Mouse (Mus musculus): ENCODE data around the gene Smcr8. TPM values are rescaled to one million over a fixed set of nuclear protein-coding genes. Genes with fewer than 3 reads are reported as not detected.

Smcr8 gene
- polyA plus RNA-seq, 1 experiment from 2014 or later = 19.9 TPM

- CTCF ChIA-PET = interaction anchor here (0.7 to 1.1 kb wide), 2 partner anchors 34 to 82 kb away, joined by 3 read pairs; no protein-coding TSS in a partner anchor
- POLR2A ChIA-PET = interaction anchor here (0.5 to 1.0 kb wide), 3 partner anchors 20 to 49 kb away, joined by 3 read pairs; partner anchors contain the start of gene Tmem11
- in situ Hi-C loops (cut with MboI; ENCODE audit: low pct_unique_long_range_greater_than_20kb) = loop anchor here (5.0 to 10.0 kb wide), 2 partner anchors 42 to 106 kb away; partner anchors contain the start of genes Flii and Mief2
- DNase-seq (ENCODE audit: low read depth, low spot score) (peak; percentile 88), ATAC-seq (peak; percentile 49)
- no peaks in the 10 kb centered on the region for H3K27me3 ChIP-seq
- TF ChIP-seq CTCF (IDR thresholded peaks at IDR 0.05) = no peak
These were observed 53.2 kb downstream of the Smcr8 start, which contains the start of gene Dhrs7b for GRCm38 (mm10) chr11:60830433-60831052. Gene Dhrs7b (plus strand): TSS chr11:60830631.

- ChIA-PET CTCF (no interaction called here), POLR2A (interaction anchor here (0.9 kb wide), 1 partner anchor 29 kb away, joined by 3 read pairs; no protein-coding TSS in a partner anchor)
- H3K27me3 ChIP-seq = no peaks in the 10 kb centered on the region
- ATAC-seq = no peak
- no peak for TF ChIP-seq CTCF (IDR thresholded peaks at IDR 0.05)
- DNase-seq (ENCODE audit: low read depth, low spot score) = no peak
- in situ Hi-C loops (cut with MboI; ENCODE audit: low pct_unique_long_range_greater_than_20kb) = loop anchor here (10.0 kb wide), 1 partner anchor 112 kb away; the partner anchor contains the start of genes Flii and Mief2
These were observed 59.6 kb downstream of the Smcr8 start for GRCm38 (mm10) chr11:60836897-60837296.

Other genes with a start within 250 kb of the Smcr8 start
- gene Alkbh5, start 241.1 kb upstream of the Smcr8 start, polyA plus RNA-seq (2021) = 76.8 TPM
- 54.0 TPM for gene Llgl1, start 77.8 kb upstream of the Smcr8 start, polyA plus RNA-seq (2021)
- gene Flii, start 50.3 kb upstream of the Smcr8 start, polyA plus RNA-seq (2021) = 118 TPM
- gene Mief2, start 49.1 kb upstream of the Smcr8 start, polyA plus RNA-seq (2021) = 21.7 TPM
- 11.2 TPM for gene Top3a, start 159 bp upstream of the Smcr8 start, polyA plus RNA-seq (2021)
- gene Shmt1, start 34.2 kb downstream of the Smcr8 start, polyA plus RNA-seq (2021) = 25.0 TPM
- 30.8 TPM for gene Dhrs7b, start 53.1 kb downstream of the Smcr8 start, polyA plus RNA-seq (2021)
- 47.5 TPM for gene Tmem11, start 101.7 kb downstream of the Smcr8 start, polyA plus RNA-seq (2021)
- 23.1 TPM for gene Natd1, start 137.2 kb downstream of the Smcr8 start, polyA plus RNA-seq (2021)
- 54.6 TPM for gene Map2k3, start 154.5 kb downstream of the Smcr8 start, polyA plus RNA-seq (2021)
- not detected for gene Kcnj12, start 245.0 kb downstream of the Smcr8 start, polyA plus RNA-seq (2021)

All from Patski (cell line).